Mouse (Mus musculus) hindbrain, postnatal 0 days (tissue): ENCODE measurements around the gene Raly. TPM values are rescaled to one million over a fixed set of nuclear protein-coding genes. Genes with fewer than 3 reads are reported as not detected.

Experiments used
- ATAC-seq: fragments of 200-750 bp; cut with Nextera tagmentation; 2 replicates; pipeline ENCODE4 v1.8.0; 2017; ENCODE audit warnings: mild to moderate bottlenecking, moderate TSS enrichment, moderate library complexity
- DNase-seq: peaks from one replicate; pipeline ENCODE4 v3.0.0-alpha.2; 2015; ENCODE audit warnings: low spot score
- H3K27ac ChIP-seq: fragments of 300-500 bp; sonication (generic); 2 replicates; pipeline ENCODE4 v1.5.1; 2014; ENCODE audit warnings: mild to moderate bottlenecking
- H3K27me3 ChIP-seq: fragments of 300-500 bp; sonication (generic); 2 replicates; pipeline ENCODE4 v1.6.1; 2014; ENCODE audit warnings: low read length, mixed read lengths; ENCODE audit not compliant: insufficient read depth
- H3K36me3 ChIP-seq: fragments of 300-500 bp; sonication (generic); 2 replicates; pipeline ENCODE4 v1.6.1; 2014; ENCODE audit warnings: low read length, mixed read lengths; ENCODE audit not compliant: insufficient read depth
- H3K4me1 ChIP-seq: fragments of 300-500 bp; sonication (generic); 2 replicates; pipeline ENCODE4 v1.6.1; 2014; ENCODE audit warnings: antibody characterized with exemption, low read length, mixed read lengths; ENCODE audit not compliant: insufficient read depth
- H3K4me2 ChIP-seq: fragments of 300-500 bp; sonication (generic); 2 replicates; pipeline ENCODE4 v1.6.1; 2014; ENCODE audit warnings: low read depth, mild to moderate bottlenecking, low read length, moderate library complexity, mixed read lengths
- H3K4me3 ChIP-seq: fragments of 300-500 bp; sonication (generic); 2 replicates; pipeline ENCODE4 v1.5.1; 2014; ENCODE audit warnings: low read length
- H3K9ac ChIP-seq: fragments of 300-500 bp; sonication (generic); replicated peaks from 2 replicates; pipeline ENCODE4 v1.6.1; 2014; ENCODE audit warnings: mild to moderate bottlenecking, low read length, moderate library complexity, mixed read lengths
- H3K9me3 ChIP-seq: fragments of 300-500 bp; sonication (generic); 2 replicates; pipeline ENCODE4 v1.6.1; 2016; ENCODE audit warnings: low read length, mixed read lengths
- CTCF ChIP-seq: IDR thresholded peaks from 2 replicates; pipeline ENCODE4 v1.5.1; 2016; ENCODE audit warnings: antibody characterized with exemption, control low read depth, low read depth
- WGBS: fragments of 180-500 bp; shearing (Covaris S2); extraction: QIAGEN DNeasy Blood & Tissue Kit; methylation state at CpG from one replicate; pipeline ENCODE4 v1.1.7; 2014; 5-methylcytosine and 5-hydroxymethylcytosine counted together
- polyA plus RNA-seq: library from polyadenylated mRNA; unstranded; fragments of >200 nt; fragmentation: Nextera tagmentation; extraction: Ambion mirVana; gene quantifications from 2 replicates; pipeline ENCODE4 v1.2.1, GENCODE M21; 2015
- total RNA-seq: library from RNA; depleted of rRNA; stranded (reverse); fragments of >200 nt; gene quantifications from 2 replicates; pipeline ENCODE4 v1.2.3, GENCODE M21; 2014; rRNA removed

Gene Raly
- total and polyA plus RNA-seq, 2 experiments from 2014 or later, result 25.5 to 180 TPM

- no peak overlapping the region for H3K4me2 ChIP-seq
These were observed 125.1 kb downstream of the Raly start for GRCm38 (mm10) chr2:154915922-154916541.

DNA sequence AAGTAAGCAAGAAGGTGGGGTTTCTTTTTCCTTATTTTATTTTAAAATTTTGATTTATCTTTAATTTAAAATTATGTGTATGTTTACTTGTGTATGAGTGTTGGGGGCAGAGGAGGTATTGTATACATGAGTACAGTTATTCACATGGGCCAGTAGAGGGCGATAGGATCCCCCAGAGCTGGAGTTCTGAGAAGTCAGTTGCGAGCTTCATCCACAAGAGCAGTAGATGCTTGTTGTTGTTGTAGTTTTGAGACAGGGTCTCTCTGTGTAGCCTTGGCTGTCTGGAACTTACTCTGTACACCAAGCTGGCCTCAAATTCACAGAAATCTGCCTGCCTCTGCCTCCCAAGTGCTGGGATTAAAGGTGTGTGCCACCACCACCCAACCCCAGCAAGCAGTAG is 125.7 kb downstream of the Raly start:
- no peak overlapping the region for H3K9ac ChIP-seq
- H3K36me3 ChIP-seq, result no peaks in the 10 kb centered on the region
- H3K27ac ChIP-seq, result no peak overlapping the region
- no peak for ATAC-seq
- H3K27me3 ChIP-seq, result no peaks in the 10 kb centered on the region
- no peaks in the 10 kb centered on the region for H3K4me1 ChIP-seq
- 18% methylated on average over 2 of the region's 2 CpGs for WGBS
- no peak overlapping the region for H3K4me2 ChIP-seq
- TF ChIP-seq CTCF, result peak; percentile 64
- DNase-seq, result peak; percentile 67
- no peak overlapping the region for H3K4me3 ChIP-seq
- no peaks in the 10 kb centered on the region for H3K9me3 ChIP-seq

More at GRCm38 (mm10) chr2:154915922-154916541, 125.1 kb downstream of the Raly start:
- Histone ChIP-seq H3K9ac (no peak overlapping the region), H3K36me3 (no peaks in the 10 kb centered on the region), H3K27me3 (no peaks in the 10 kb centered on the region), H3K9me3 (no peaks in the 10 kb centered on the region), H3K27ac (no peak overlapping the region), H3K4me3 (no peak overlapping the region), H3K4me1 (no peaks in the 10 kb centered on the region)
- TF ChIP-seq CTCF, result no peak
- no peak for DNase-seq
- WGBS, result 73% methylated on average over 12 of the region's 12 CpGs
- ATAC-seq, result no peak

Other genes starting within 250 kb of the Raly start
- 0.90 and 1.9 TPM in 2 replicates for gene 1700003F12Rik, start 244.0 kb upstream of the Raly start, total RNA-seq
- gene 1700003F12Rik, start 244.0 kb upstream of the Raly start, polyA plus RNA-seq, result 3.9 and 4.0 TPM in 2 replicates
- gene Actl10, start 239.3 kb upstream of the Raly start, total RNA-seq, result 0.52 TPM in 1 of 2 replicates, not detected in the other
- 0.23 TPM in 1 of 2 replicates, not detected in the other for gene Actl10, start 239.3 kb upstream of the Raly start, polyA plus RNA-seq
- 35.1 and 52.2 TPM in 2 replicates for gene Necab3, start 232.2 kb upstream of the Raly start, total RNA-seq
- 22.9 and 27.0 TPM in 2 replicates for gene Necab3, start 232.2 kb upstream of the Raly start, polyA plus RNA-seq
- gene E2f1, start 221.2 kb upstream of the Raly start, total RNA-seq, result 6.3 and 6.7 TPM in 2 replicates
- gene E2f1, start 221.2 kb upstream of the Raly start, polyA plus RNA-seq, result 8.4 and 8.7 TPM in 2 replicates
- 24.8 and 31.1 TPM in 2 replicates for gene Pxmp4, start 187.4 kb upstream of the Raly start, total RNA-seq
- gene Pxmp4, start 187.4 kb upstream of the Raly start, polyA plus RNA-seq, result 21.9 and 24.1 TPM in 2 replicates
- gene Zfp341, start 177.8 kb upstream of the Raly start, total RNA-seq, result 7.0 and 8.5 TPM in 2 replicates
- 1.5 and 1.6 TPM in 2 replicates for gene Zfp341, start 177.8 kb upstream of the Raly start, polyA plus RNA-seq
- gene 4930519P11Rik, start 177.7 kb upstream of the Raly start, total RNA-seq, result not detected in 2 replicates
- 0.54 TPM in 1 of 2 replicates, not detected in the other for gene 4930519P11Rik, start 177.7 kb upstream of the Raly start, polyA plus RNA-seq
- 113 and 151 TPM in 2 replicates for gene Chmp4b, start 139.4 kb upstream of the Raly start, total RNA-seq
- 35.9 and 36.5 TPM in 2 replicates for gene Chmp4b, start 139.4 kb upstream of the Raly start, polyA plus RNA-seq
- not detected in 2 replicates for gene Gm14214, start 21.1 kb upstream of the Raly start, total RNA-seq
- gene Gm14214, start 21.1 kb upstream of the Raly start, polyA plus RNA-seq, result not detected in 2 replicates
- gene a, start 306 bp downstream of the Raly start, total RNA-seq, result 1.3 TPM in 1 of 2 replicates, not detected in the other
- 0.85 and 1.6 TPM in 2 replicates for gene a, start 306 bp downstream of the Raly start, polyA plus RNA-seq
- gene Eif2s2, start 101.8 kb downstream of the Raly start, total RNA-seq, result 30.4 and 32.6 TPM in 2 replicates
- gene Eif2s2, start 101.8 kb downstream of the Raly start, polyA plus RNA-seq, result 92.9 and 106 TPM in 2 replicates
- 0.58 TPM in 1 of 2 replicates, not detected in the other for gene Gm14226, start 227.2 kb downstream of the Raly start, total RNA-seq
- 0.08 and 0.14 TPM in 2 replicates for gene Gm14226, start 227.2 kb downstream of the Raly start, polyA plus RNA-seq